Mouse (Mus musculus): Measurements from ENCODE around the gene Clip4. TPM values are rescaled to one million over a fixed set of nuclear protein-coding genes. Genes with fewer than 3 reads are reported as not detected.

Gene Clip4
- polyA plus RNA-seq, 1 experiment from 2014 or later: 6.0 TPM

DNA sequence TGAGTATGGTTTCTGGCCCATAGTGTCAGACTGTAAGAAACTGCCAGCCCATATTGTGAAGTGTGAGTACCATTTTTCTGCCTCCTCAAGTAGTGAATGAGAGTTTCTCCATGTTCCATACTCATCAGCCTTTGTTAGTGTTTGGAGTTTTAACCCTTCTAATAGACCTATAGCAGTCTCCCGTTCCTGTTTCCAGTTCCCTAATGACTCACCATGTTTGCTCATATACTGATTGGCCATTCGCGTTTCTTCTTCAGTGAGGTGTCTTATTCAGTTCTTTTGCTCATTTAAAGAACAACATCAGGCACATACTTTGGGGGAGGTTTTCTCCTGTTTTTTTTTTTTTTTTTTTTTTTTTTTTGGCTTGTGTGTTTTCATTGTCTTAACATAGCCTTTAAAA is 2.4 kb downstream of the Clip4 start:
- Histone ChIP-seq H3K36me3 (no peaks in the 10 kb centered on the region), H3K27ac (no peak overlapping the region), H3K27me3 (no peaks in the 10 kb centered on the region), H3K4me3 (no peak overlapping the region), H3K4me2 (replicated peaks) (no peak overlapping the region), H3K9me3 (no peaks in the 10 kb centered on the region), H3K9ac (no peak overlapping the region), H3K4me1 (peaks cover 4% of the 10 kb centered on the region; the same call in 1 of the 2 replicates)
- WGBS: 82% methylated on average over 3 of the region's 3 CpGs
- ATAC-seq (ENCODE audit: low FRiP score, low read depth): no peak

DNA sequence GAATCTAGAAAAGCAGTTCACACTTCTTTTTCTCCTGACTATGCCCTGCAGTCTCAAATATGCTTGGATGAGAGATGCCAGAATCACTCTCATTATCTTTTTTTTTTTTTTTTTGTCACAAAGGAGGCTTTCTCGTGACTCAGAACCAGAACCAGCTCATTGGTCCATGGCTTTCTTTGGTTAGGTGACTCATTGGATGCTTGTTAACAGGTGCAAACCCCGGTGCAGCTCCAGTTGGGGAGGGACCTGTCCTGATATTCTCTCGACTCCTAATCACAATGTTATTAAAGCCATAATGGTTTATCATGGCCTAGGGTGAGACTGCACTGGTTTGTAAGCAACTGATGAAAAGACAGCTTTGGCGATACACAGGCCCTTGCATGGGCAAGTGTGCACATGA is 5.9 kb downstream of the Clip4 start:
- no peak overlapping the region for H3K27ac ChIP-seq
- 76% methylated on average over 4 of the region's 4 CpGs for WGBS
- H3K4me1 ChIP-seq: peaks cover 4% of the 10 kb centered on the region; the same call in 1 of the 2 replicates
- no peak overlapping the region for H3K4me2 ChIP-seq (replicated peaks)
- no peak for ATAC-seq (ENCODE audit: low FRiP score, low read depth)
- no peak overlapping the region for H3K4me3 ChIP-seq
- H3K9me3 ChIP-seq: peaks cover 8% of the 10 kb centered on the region
- H3K27me3 ChIP-seq: no peaks in the 10 kb centered on the region
- H3K36me3 ChIP-seq: no peaks in the 10 kb centered on the region; the same call in 1 of the 2 replicates
- H3K9ac ChIP-seq: no peak overlapping the region

DNA sequence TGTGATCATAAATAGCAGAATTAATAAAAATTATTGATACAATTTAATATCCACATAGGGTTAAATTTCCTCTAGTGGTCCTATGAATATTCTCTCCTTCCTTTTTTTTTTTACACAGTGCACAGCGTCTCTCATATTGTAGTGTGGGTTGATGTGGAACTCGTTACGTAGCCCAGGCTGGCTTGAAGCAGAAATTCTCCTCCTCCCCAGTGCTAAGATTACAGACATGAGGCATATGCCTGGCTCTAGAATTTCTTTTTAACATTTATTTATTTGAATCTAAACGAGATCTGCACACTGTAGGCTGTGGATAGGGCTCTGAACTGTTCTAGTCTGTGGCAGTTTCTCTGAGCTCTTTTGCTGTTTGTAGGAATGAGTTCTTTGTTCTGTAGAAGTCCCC is 7.0 kb downstream of the Clip4 start:
- H3K9ac ChIP-seq: no peak overlapping the region
- H3K27me3 ChIP-seq: no peaks in the 10 kb centered on the region
- H3K4me2 ChIP-seq (replicated peaks): no peak overlapping the region
- ATAC-seq (ENCODE audit: low FRiP score, low read depth): no peak
- WGBS: 73% methylated on average over 4 of the region's 4 CpGs
- H3K9me3 ChIP-seq: peaks cover 8% of the 10 kb centered on the region
- H3K27ac ChIP-seq: no peak overlapping the region
- H3K4me1 ChIP-seq: no peaks in the 10 kb centered on the region
- H3K36me3 ChIP-seq: no peaks in the 10 kb centered on the region; the same call in 1 of the 2 replicates
- no peak overlapping the region for H3K4me3 ChIP-seq

DNA sequence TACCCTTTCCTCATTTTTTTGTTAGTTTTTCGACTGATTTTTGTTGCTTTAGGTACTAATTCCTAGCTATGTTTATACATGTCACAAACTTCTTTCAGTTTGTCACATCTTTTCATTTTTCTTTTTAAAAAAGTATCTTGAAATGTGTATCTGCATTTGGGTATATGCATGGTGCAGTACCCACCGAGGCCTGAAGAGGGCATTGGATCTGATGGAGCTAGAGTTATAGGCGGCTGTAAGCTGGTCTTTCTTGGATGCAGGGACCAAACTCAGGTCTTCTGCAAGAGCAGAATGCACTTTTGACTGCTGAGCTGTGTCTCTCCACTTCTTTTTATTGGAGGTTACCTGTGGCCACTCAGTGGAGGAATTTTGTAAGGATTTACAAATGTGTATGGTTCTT is 10.4 kb downstream of the Clip4 start:
- Histone ChIP-seq H3K27me3 (peaks cover 23% of the 10 kb centered on the region), H3K4me2 (replicated peaks) (no peak overlapping the region), H3K36me3 (no peaks in the 10 kb centered on the region; the same call in 1 of the 2 replicates), H3K4me1 (peaks cover 16% of the 10 kb centered on the region), H3K9me3 (peaks cover 8% of the 10 kb centered on the region), H3K4me3 (no peak overlapping the region), H3K9ac (no peak overlapping the region), H3K27ac (no peak overlapping the region)
- WGBS: 73% methylated on average over 3 of the region's 3 CpGs
- no peak for ATAC-seq (ENCODE audit: low FRiP score, low read depth)

DNA sequence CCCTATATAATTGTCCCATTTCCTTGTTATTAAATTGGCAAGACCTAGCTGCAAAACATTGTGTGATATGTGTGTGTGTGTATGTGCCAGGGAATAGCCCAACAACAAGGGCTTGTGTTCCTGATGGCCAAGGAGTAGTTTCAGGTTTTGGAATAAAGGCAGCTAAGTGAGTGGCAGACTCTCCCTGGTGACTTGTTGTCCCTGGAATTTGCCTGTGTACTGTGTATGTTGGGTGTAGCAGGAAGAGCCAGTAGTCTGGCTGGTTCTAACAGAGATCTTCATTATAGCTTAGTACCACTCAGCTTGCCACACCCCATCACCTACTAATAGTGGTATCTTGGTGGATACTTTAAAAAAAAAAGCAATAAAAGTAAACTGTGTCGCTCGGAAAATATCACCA is 12.2 kb downstream of the Clip4 start:
- Histone ChIP-seq H3K4me3 (no peak overlapping the region), H3K4me2 (replicated peaks) (no peak overlapping the region), H3K27ac (no peak overlapping the region; the same call in 1 of the 2 replicates), H3K36me3 (no peaks in the 10 kb centered on the region; the same call in 1 of the 2 replicates), H3K9ac (no peak overlapping the region), H3K9me3 (peaks cover 8% of the 10 kb centered on the region), H3K27me3 (peaks cover 25% of the 10 kb centered on the region), H3K4me1 (peaks cover 17% of the 10 kb centered on the region)
- WGBS: 31% methylated on average over 2 of the region's 2 CpGs
- no peak for ATAC-seq (ENCODE audit: low FRiP score, low read depth)

DNA sequence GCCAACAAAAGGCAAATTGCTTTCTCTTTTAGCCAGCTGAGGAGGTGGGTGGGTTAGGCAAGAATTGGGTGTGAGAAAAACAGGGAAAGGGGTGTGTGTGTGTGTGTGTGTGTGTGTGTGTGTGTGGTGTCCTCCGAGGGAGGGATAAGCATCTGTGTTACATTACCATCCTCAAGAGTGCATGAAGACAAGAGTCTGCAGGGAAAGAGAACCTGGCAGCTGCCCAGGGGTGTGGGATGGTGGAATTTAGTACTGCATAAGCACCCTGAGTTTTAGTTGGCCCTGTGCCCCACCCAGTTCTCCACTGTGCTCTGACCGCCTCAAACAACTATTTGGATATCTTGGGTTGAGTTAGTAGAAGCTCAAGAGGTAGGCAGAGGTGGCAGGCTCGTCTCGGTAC is 12.7 kb downstream of the Clip4 start:
- no peak overlapping the region for H3K4me2 ChIP-seq (replicated peaks)
- 63% methylated on average over 4 of the region's 4 CpGs for WGBS
- peaks cover 8% of the 10 kb centered on the region for H3K9me3 ChIP-seq

DNA sequence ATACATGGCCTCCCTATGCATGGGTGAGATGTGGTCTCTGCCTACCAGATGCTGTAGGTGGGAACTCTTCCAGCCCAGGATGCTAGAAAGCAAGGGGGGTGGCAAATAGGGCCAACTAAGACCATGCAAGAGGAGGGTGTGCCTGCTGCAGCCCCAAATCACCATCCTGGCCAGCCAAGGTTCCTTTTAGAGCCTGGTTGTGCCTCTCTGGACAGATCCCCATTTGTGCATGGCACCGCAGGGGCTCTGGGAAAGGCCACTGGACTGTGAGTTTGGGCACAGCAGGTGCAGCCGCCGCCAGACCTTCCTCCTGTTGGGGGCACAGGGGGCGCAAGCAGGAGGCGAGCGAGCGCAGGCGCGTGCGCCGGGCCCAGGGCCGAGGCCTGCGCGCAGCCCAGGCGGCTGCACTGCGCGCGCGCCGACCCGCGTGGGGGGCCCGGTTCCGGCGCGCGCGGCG is 14.0 kb downstream of the Clip4 start:
- H3K9me3 ChIP-seq: peaks cover 8% of the 10 kb centered on the region
- peaks cover 17% of the 10 kb centered on the region for H3K4me1 ChIP-seq
- H3K36me3 ChIP-seq: no peaks in the 10 kb centered on the region; the same call in 1 of the 2 replicates
- ATAC-seq (ENCODE audit: low FRiP score, low read depth): peak; percentile 86
- H3K4me2 ChIP-seq (replicated peaks): peak overlapping the region; percentile 89
- peak overlapping the region; percentile 79 for H3K4me3 ChIP-seq
- H3K27ac ChIP-seq: no peak overlapping the region
- peaks cover 25% of the 10 kb centered on the region for H3K27me3 ChIP-seq
- WGBS: under 1% methylated on average over 28 of the region's 29 CpGs
- peak overlapping the region; percentile 85 for H3K9ac ChIP-seq

More for the DNA sequence above, 12.7 kb downstream of the Clip4 start:
- Histone ChIP-seq H3K9ac (no peak overlapping the region), H3K27me3 (peaks cover 25% of the 10 kb centered on the region), H3K36me3 (no peaks in the 10 kb centered on the region; the same call in 1 of the 2 replicates), H3K27ac (no peak overlapping the region; the same call in 1 of the 2 replicates), H3K4me1 (peaks cover 17% of the 10 kb centered on the region), H3K4me3 (no peak overlapping the region)
- no peak for ATAC-seq (ENCODE audit: low FRiP score, low read depth)

DNA sequence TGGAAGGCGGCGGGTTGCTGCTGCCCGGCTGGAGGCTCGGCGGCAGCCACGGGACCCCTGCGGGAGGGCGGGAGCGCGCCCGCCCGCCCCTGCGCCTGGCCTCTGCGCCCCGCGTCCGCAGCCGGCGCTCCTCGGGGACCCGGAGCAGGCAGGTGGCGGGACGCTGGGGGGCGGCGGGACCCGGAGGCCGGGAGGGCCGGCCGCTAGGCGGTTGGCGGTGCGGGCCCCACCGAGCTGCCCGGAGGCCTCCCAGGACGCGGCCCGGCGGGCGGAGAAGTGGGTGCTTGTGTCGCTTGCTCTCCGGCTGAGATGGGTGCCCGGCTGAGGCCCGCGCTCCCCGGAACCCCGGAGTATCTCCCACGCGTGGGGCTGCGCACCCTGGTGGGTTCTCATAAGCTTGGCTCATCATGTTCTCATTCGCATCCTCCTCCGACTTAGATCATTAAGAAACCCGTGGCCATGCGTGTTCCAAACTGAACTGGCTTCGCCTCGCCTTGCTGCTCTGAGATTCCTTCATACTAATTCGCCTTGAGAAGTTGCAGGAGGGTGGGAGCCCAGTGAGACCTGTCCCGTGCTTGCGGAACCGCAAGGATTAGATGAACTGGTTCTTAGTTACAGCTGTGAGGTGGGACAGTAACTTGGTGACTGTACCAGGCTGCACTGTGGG is 14.6 kb downstream of the Clip4 start:
- 1% methylated on average over 33 of the region's 59 CpGs for WGBS
- Histone ChIP-seq H3K27me3 (peaks cover 25% of the 10 kb centered on the region), H3K36me3 (no peaks in the 10 kb centered on the region; the same call in 1 of the 2 replicates), H3K9me3 (peaks cover 8% of the 10 kb centered on the region), H3K4me1 (peaks cover 17% of the 10 kb centered on the region), H3K27ac (no peak overlapping the region), H3K4me2 (replicated peaks) (peak overlapping the region; percentile 89), H3K4me3 (peak overlapping the region; percentile 79), H3K9ac (peak overlapping the region; percentile 85)
- ATAC-seq (ENCODE audit: low FRiP score, low read depth): peak; percentile 28; the same call in 1 of the 2 replicates

DNA sequence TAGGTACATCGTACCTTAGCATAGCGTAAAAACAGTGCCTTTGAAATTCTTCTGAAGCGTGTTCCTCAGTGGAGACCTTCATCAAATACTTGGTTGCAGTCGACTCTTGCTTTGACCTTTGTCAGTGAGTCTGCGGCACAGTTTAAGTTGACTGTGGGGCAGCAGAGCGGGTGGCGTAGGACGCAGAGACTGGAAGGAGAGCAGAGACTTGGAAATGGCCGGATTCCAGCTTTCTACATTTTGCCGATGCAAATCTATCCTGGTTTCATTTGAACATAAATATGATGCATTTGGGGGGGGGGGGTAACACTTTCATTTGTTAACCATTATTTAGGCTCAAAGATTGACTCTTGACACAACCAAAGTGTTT is 15.1 kb downstream of the Clip4 start:
- H3K4me3 ChIP-seq: peak overlapping the region; percentile 79
- H3K27ac ChIP-seq: no peak overlapping the region
- WGBS: 18% methylated on average over 10 of the region's 10 CpGs
- peaks cover 7% of the 10 kb centered on the region for H3K9me3 ChIP-seq
- H3K4me2 ChIP-seq (replicated peaks): peak overlapping the region; percentile 89
- H3K4me1 ChIP-seq: peaks cover 17% of the 10 kb centered on the region
- H3K36me3 ChIP-seq: no peaks in the 10 kb centered on the region; the same call in 1 of the 2 replicates
- H3K27me3 ChIP-seq: peaks cover 25% of the 10 kb centered on the region
- peak overlapping the region; percentile 85 for H3K9ac ChIP-seq
- no peak for ATAC-seq (ENCODE audit: low FRiP score, low read depth)

DNA sequence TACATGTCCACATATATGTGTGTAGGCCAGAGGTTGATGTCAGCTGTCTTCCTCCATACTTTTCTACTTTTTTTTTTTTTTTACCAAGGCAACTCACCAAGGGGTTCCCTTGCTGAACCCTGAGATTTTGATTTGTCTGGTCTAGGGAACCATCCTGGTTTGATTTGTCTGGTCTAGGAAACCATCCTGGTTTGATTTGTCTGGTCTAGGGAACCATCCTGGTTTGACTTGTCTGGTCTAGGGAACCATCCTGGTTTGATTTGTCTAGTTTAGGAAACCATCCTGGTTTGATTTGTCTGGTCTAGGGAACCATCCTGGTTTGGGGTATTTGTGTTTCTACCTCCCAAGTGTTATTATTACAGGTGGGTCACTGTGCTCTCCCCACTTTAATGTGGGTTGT is 18.2 kb downstream of the Clip4 start:
- ATAC-seq (ENCODE audit: low FRiP score, low read depth): no peak
- Histone ChIP-seq H3K27ac (no peak overlapping the region), H3K4me2 (replicated peaks) (no peak overlapping the region), H3K4me1 (peaks cover 11% of the 10 kb centered on the region), H3K9me3 (peaks cover 5% of the 10 kb centered on the region; the same call in 1 of the 2 replicates), H3K4me3 (no peak overlapping the region), H3K36me3 (peaks cover 8% of the 10 kb centered on the region; the same call in 1 of the 2 replicates), H3K27me3 (peaks cover 23% of the 10 kb centered on the region), H3K9ac (no peak overlapping the region)

DNA sequence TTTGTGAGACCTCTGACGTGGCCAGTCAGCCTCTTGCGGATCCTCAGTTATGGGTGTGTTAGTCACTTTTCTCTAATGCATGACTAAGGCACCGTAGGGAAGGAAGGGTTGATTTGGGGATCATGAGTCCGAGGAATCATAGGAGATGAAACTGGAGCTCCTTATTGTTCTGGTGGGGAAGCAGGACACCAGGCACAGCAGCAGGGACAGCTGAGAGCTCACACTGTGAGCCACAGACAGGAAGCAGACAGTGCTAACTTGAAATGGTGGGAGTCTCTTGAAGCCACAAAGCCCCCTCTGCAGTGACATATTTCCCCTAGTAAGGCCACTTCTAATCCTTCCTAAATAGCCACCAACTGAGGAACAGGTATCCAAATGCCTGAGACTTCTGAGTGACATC is 22.8 kb downstream of the Clip4 start:
- Histone ChIP-seq H3K27ac (no peak overlapping the region), H3K4me2 (replicated peaks) (no peak overlapping the region), H3K9me3 (peaks cover 5% of the 10 kb centered on the region; the same call in 1 of the 2 replicates), H3K4me3 (no peak overlapping the region), H3K4me1 (no peaks in the 10 kb centered on the region), H3K9ac (no peak overlapping the region), H3K36me3 (peaks cover 23% of the 10 kb centered on the region), H3K27me3 (no peaks in the 10 kb centered on the region)
- WGBS: 81% methylated on average over 4 of the region's 4 CpGs
- no peak for ATAC-seq (ENCODE audit: low FRiP score, low read depth)

DNA sequence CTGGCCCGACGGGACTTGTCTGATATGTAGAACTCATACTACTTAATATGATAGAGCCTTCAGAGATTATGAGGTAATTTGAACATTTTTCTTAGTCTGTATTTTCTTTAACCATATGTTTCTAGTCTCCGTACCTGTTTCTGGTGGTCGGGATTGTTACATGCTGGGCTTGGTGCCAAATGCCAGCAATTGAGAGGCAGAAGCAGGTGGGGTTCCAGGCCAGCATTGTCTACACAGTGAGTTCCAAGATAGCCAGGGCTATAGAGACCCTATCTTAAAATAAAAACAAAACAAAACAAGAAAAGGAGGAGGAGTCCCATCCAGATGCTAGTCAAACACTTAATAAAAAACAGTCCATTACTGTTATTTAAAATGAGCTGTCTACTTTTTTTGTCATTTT is 23.3 kb downstream of the Clip4 start:
- no peaks in the 10 kb centered on the region for H3K27me3 ChIP-seq
- H3K36me3 ChIP-seq: peaks cover 23% of the 10 kb centered on the region
- H3K9ac ChIP-seq: no peak overlapping the region
- H3K4me3 ChIP-seq: no peak overlapping the region
- ATAC-seq (ENCODE audit: low FRiP score, low read depth): no peak
- no peak overlapping the region for H3K4me2 ChIP-seq (replicated peaks)
- WGBS: 63% methylated on average over 4 of the region's 4 CpGs
- no peak overlapping the region for H3K27ac ChIP-seq
- H3K9me3 ChIP-seq: peaks cover 5% of the 10 kb centered on the region; the same call in 1 of the 2 replicates
- H3K4me1 ChIP-seq: no peaks in the 10 kb centered on the region

Measured in limb, embryonic 13.5 days (tissue).